Mouse (Mus musculus) thymus, adult 2 months (tissue): ENCODE data around the gene Dst.

Source experiments
- CTCF ChIP-seq: fragments of 200-500 bp; IDR thresholded peaks from 2 replicates; pipeline ENCODE4 v1.5.1; 2012; ENCODE audit warnings: mild to moderate bottlenecking, control low read depth, low read length, moderate library complexity, borderline replicate concordance; ENCODE audit not compliant: control insufficient read depth, poor library complexity, insufficient read depth; ENCODE audit errors: extremely low read depth
- POLR2A ChIP-seq: fragments of 200-500 bp; IDR thresholded peaks from 2 replicates; pipeline ENCODE4 v1.6.1; 2012; ENCODE audit warnings: mild to moderate bottlenecking, low read length, control low read depth, moderate library complexity; ENCODE audit not compliant: control insufficient read depth, poor library complexity, insufficient read depth; ENCODE audit errors: extremely low read depth

GRCm38 (mm10) chr1:34304227-34304626 is 396.2 kb downstream of the Dst start:
- no peak for TF ChIP-seq CTCF
- no peak for TF ChIP-seq POLR2A
